Mouse (Mus musculus): ENCODE measurements around the gene Ubxn2a.

Ubxn2a gene

DNA sequence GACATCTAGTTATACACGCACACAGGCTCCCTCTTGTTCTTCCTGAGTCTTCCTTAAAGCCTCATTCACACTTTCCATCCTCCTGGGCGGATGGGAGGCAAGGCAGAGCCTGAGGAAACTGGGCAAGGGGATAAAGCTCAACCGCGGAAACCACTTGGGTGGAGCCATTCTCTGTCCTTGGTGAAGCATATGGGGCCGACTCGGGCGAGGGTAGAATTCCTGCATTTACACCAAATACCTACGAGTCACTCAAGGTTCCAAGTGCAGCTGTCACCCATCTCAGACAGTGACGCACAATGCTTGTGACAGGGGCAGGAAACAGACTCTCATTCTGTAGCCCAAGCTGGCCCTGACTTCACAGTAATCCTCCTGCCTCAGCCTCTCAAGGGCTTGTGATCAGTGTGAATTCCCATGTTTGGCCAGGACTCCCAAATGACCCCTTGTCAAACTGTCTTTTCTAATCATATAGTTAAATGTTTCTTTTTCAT, 29.2 kb downstream of the Ubxn2a start:
- DNase-seq: no peak

- DNase-seq: no peak
Observed at GRCm38 (mm10) chr12:4875623-4876022, 31.9 kb downstream of the Ubxn2a start.

DNA sequence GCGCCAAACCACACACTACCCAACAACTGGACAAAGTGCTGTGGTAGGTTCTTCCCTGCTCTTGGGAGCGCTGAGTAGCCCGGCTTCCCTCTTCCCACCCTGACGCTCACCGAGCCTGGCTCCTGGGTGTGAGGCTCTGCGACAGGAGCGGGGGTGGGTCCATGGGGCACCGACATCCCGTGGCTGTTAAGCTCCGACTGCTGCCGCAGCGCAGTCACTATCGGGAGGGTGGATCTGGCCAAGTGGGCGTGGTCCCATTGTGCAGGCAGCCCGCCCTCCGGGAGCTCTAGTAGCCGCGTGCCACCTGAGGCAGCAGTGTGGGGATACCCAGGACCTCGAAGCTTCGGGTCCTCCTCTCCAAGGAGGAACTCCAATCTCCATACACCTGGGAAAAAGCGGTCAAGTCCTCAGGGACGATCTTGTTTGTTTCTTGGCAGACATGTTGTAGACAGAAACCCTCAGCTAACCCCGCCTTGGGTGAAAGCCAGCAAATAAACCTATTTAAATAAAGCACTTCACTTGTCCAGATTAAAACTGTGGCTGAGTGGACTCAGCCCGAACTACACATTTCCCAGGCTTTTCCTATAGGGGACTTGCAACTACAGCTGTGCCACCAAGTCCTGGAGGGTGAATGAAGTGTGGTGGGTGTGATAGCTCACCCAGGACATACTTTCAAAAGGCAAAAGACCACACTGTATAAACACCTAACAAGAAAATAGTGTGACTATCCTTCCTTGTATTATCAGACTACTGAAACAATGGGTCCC, 33.2 kb downstream of the Ubxn2a start, which contains the start of gene Mfsd2b:
Gene Mfsd2b, minus strand, starts transcription at position 199 of the 767 bp plus-strand sequence.
- peak; percentile 86 to 89 for DNase-seq

- no peak for DNase-seq
Observed at GRCm38 (mm10) chr12:4873531-4873930, 34.0 kb downstream of the Ubxn2a start.

GRCm38 (mm10) chr12:4872983-4873477, 34.5 kb downstream of the Ubxn2a start:
- DNase-seq: no peak

GRCm38 (mm10) chr12:4872273-4872672, 35.2 kb downstream of the Ubxn2a start:
- DNase-seq: no peak

- DNase-seq: no peak
Observed at GRCm38 (mm10) chr12:4871260-4871659, 36.2 kb downstream of the Ubxn2a start.

- DNase-seq: no peak
Observed at GRCm38 (mm10) chr12:4868924-4869323, 38.6 kb downstream of the Ubxn2a start.

- no peak for DNase-seq
Observed at GRCm38 (mm10) chr12:4864338-4864690, 43.2 kb downstream of the Ubxn2a start.

DNA sequence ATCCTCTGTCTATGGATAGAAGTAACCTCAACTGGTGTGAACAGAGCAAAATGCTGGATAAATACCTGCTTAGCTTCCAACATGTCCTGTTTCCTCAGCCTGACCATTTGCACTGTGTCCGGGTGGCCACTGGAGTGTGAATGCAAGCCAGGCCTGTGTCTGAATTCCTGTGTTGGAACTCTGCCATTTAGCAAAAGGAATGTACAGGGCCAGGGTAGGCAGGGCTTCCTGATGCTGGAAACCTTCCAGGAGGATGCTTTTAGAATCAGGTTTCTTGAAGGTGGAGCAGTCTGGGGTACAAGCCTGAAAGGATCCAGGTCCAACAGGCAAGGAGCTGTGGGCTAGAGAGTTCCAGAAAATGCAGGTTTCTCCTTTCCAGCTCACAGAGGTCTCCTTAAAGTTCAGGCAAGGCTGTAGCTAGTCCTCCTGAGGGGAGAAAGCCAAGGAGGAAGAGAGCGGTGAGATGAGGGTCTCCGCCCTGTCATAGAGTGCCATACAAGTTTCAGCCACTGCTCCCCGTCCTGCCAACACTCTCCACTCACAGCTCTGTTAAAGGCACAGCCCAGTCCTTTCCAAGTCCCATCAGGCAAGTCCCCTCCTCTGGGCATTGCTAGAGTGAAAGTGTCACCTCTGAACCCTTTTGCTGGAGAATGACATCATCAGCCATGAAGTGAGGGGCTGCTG, 43.7 kb downstream of the Ubxn2a start:
- peak; percentile 75 to 87 for DNase-seq

DNA sequence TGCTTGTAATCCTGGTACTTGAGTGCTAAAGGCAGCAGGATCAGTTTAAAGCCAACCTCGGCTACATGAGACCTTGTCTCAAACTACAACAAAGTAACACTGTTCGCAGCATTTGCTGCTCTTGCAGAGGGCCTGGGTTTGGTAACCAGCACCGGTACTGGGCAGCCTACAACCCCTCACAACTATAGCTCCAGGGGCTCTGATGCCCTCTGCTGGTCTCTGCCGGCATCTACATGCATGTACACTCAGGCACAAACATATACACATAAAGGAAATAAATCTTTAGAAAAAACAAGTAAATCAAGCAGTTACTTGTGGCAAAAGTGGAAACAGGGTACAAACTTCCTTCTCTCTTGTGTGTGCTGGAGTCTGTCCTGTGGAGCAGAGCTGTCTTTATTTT, 44.8 kb downstream of the Ubxn2a start:
- DNase-seq: no peak

DNA sequence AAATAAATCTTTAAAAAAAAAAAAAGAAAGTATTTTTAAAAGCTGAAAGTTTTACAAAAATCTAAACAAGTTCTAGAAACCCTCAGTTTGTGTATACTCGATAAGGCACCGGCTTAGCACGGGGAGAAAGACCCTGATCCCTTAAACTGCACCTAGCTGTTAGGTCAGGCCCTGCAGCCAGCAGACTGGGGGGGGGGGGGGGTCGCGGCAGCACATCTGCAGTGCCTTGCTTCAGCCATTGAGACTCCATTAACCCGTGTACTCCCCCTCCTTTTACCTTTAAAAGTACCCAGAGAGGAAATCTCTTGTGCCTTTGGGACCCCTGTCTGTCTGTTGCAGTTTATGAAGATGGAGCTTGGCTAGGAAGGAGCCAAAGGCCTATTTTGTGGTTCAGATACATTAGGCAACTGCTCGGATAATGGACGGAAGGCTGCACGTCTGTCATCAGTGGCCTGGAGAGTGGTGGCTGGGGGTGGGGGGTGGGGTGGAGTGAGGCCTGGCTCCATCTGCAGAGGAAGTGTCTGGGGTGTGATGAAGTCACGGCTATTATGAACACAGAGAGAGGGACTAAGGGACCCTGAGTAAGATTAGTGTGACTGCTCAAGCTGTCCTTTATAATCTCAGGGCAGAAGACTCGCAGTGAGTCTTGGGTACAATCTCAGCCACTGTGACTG, 48.1 kb downstream of the Ubxn2a start:
- no peak for DNase-seq

DNA sequence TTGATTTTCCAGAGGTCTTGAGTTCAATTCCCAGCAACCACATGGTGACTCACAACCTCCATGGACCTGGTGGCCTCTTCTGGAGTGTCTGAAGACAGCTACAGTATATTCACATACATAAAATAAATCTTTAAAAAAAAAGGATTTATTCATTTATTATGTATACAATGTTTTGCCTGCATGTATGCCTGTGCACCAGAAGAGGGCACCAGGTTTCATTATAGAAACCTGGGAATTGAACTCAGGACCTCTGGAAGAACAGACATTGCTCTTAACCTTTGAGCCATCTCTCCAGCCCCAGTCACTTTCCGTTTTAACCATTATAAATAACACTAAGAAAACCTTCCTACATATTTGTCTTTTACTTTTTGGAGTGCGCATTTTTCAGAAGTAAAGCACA, 50.7 kb downstream of the Ubxn2a start:
- no peak for DNase-seq

DNA sequence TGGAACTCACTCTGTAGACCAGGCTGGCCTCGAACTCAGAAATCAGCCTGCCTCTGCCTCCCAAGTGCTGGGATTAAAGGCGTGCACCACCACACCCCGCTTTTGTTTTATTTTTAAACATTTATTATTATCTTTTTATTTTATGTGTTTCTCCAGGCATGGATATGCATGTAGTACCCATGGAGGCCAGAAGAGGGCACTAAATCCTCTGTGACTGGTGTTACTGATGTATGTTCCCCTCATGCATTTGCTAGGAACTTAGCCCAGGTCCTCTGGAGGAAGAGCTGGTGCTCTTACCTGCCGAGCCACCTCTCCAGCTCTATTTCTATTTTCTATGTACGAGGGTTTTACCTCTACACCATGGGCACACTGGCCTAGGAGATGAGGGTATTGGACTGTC, 51.3 kb downstream of the Ubxn2a start:
- peak in 1 of 2 experiments; percentile 56 for DNase-seq

DNA sequence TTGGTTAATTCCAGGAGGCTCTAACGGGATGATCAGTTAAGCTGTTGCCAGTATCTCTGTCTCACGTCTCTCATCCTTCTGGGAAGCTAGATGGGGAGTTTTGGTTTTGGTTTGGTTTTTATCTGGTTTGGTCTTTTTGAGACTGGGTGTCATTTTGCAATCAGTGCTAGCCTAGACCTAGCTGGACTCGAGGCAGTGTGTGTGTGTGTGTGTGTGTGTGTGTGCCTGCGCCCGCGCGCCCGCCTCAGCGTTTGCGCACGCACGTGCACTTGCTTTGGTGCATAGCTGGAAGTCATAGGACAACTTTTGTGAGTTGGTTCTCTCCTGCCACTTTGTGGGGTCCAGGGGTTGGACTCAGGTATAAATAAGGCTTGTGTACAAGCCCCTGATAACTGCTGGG, 63.8 kb downstream of the Ubxn2a start:
- peak; percentile 41 to 65 for DNase-seq

GRCm38 (mm10) chr12:4842890-4843597, 64.5 kb downstream of the Ubxn2a start, which contains the start of gene Wdcp:
Wdcp (plus strand) TSS chr12:4843303.
- peak; percentile 93 to 96 for DNase-seq

- no peak for DNase-seq
Observed at GRCm38 (mm10) chr12:4842456-4842855, 65.0 kb downstream of the Ubxn2a start.

DNA sequence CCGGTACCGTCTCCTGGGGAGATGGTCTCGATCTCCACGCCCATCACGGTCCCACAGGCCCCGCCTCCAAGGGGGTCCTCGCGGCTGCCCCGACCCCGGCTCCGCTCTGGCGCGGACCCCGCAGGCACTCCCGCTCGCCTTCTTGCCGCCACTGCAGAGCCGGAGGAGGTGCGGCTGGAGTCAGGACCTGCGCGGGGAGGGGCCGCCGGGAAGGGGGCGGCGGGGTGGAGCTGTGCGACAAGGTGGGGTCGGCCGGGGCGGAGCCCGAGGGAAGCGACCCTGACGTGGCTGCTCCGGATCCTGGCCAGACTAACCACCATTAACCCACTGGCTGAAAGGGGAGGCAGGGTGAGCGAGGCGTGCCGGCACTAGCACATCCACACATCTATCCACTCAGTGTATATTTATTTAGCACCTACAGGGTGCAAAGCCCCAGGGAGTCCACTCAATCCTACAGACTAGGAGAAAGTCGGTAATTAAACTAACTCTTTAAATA, 66.1 kb downstream of the Ubxn2a start, which contains the start of gene Fkbp1b:
Gene Fkbp1b, minus strand, starts transcription at position 200 of the 496 bp plus-strand sequence.
- DNase-seq: peak; percentile 58 to 76

- no peak for DNase-seq
Observed at GRCm38 (mm10) chr12:4840741-4841140, 66.8 kb downstream of the Ubxn2a start.

GRCm38 (mm10) chr12:4840010-4840409, 67.5 kb downstream of the Ubxn2a start:
- no peak for DNase-seq

DNA sequence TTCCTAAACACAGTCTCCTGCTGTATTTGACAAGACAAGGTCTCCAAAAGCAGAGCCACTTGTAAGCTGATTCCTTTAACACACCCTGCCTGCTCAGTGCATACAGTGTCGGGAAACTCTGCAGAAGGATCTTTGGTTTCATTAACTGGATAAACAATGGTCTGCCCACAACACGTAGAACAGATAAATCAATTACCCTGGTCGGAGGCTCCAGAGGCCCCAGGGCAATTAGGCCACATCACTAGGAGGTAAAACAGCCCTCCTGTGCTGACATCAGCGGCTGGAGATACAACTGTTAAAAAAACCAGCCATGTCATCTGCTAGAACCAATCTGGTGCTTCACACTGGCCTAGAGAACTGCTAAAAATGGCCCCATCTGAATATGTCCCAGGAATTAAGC, 70.5 kb downstream of the Ubxn2a start:
- DNase-seq: no peak
